Mouse (Mus musculus) heart, adult 11 months (tissue): ENCODE measurements around the gene Pla2g2d.
"Not testable (repeated sequence)": the region's sequence is repeated elsewhere in the genome, so short reads cannot be mapped to it uniquely, and the experiment has no call there.

Experiments
- DNase-seq: peaks from one replicate; pipeline ENCODE4 v3.0.0; 2022

The Pla2g2d gene

DNA sequence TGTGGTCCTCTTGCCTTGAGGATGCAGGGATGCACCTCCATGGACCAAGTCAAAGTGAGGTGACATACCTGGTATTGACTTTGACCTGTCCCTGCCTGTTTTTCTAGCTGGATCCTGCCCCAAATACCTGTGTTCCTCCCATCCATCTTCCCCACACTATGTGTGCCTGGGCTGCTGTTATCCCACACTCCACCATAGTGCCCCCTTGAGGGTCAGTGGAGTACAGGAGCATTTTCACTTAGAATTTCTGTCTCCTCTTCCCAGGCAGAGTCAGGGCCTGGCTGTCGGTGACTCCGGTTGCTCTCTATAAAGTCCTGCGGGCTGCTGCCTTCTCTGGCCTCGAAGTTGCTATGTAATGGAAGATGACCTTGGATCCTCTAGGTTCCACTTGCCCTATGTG is 10.2 kb downstream of the Pla2g2d start:
- no peak for DNase-seq

DNA sequence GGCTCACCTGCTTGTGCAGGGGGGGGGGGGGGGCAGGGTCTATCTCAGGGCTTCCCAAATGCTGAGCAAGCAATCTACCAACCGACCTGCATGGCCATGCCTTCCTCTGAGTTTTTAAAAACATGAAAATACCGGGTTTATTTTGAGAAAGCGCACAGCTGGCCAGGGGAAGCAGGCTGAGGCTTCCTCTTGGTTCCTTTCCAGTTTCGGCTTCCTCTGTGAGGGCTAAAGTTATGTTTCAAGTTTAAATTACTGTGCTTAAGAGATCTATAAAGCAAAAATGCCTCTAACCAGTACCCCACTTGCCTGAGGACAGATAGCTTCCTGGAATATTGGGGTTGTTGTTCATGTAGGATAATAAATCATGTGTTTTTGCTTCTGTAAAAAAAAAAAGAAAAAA is 10.6 kb downstream of the Pla2g2d start:
- peak; percentile 92 for DNase-seq

DNA sequence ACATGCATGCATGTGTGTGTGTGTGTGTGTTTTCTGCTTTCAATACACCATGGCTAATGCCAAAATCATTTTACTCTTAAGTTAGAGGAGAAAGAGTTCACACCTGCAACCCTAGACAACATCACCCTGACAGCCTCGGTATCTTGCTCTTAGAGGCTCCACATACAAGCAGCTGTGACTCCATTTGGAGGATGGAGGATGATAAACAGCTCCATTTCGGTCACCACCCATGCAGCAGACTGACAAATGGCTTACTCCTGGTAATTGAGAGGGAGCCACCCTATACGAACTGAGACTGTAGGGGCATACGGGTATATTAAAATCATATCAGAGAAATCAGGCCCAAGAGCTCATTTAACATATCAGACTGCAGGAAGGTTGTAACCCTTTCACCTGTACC is 12.8 kb downstream of the Pla2g2d start:
- DNase-seq, result no peak

DNA sequence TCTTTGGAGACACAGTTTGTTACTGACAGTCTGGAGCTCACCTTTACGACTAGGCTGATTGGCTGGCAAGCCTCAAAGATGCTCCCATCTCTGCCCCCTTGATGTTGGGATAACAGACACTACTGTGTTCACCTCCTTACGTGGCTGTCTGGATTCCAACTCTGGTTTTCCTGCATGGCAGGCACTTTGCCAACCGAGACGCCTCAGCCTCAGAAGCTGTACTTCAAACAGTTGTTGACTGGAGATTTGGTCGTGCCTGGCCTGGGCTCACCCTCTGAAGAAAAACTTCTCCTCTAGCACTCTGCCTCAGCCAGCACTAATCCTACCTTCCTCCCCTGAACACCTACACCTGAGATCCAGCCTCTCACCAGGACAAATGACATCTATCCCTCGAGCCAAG is 15.9 kb downstream of the Pla2g2d start:
- DNase-seq, result no peak

DNA sequence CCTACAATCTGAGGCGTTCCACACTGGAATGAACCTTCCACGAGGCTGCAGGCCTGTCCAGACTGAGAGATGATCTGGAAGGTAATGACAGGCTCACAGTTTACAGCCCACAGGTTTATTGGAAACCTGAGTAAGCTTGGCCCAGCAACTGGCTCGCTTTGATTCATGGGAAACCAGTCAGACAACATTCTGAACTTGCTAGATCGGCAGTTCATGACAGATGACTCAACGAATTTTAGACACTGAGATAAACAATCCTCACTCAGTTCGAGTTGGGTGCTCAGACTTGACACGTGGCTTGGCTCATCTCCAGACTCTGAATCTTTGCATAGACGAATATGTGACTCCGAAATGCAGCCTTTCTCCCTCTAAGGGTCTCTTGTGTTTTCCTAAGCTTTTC is 17.1 kb downstream of the Pla2g2d start:
- no peak for DNase-seq

DNA sequence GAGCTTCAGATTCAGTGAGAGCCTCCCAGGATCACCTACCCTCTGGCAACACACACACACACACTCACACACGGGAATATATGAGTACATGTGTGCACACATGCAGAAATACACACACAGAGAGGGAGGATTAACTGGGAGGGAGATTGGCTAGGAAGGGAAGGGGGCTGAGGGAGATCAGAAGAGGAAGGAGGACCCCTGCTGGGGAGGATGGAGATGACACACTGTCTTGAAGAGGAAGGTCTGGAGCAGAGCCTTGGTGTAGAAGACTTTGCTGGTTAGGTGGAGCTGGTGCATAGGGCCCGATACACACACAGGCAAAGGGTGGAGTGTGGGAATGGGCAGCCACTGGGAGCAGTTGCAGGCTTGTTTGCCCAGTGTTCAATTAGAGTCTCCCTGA is 17.7 kb downstream of the Pla2g2d start:
- peak; percentile 90 for DNase-seq

DNA sequence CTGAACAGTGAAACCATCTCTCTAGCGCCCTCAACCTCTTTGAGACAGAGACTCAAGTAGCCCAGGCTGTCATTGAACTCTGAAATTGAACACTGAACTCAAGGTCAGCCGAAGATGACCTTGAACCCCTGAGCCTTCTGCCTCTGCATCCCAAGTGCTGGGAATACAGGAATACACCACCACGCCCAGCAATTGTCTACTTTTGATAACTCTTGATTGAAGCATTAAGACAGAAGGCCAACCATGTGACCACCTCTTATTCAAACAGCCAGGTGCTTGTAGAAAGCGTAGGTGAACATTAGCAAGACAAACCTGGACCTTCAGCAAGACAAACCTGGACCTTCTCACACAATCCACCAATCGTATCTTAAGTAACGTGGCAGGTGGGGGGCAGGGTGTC is 18.8 kb downstream of the Pla2g2d start:
- DNase-seq, result no peak

DNA sequence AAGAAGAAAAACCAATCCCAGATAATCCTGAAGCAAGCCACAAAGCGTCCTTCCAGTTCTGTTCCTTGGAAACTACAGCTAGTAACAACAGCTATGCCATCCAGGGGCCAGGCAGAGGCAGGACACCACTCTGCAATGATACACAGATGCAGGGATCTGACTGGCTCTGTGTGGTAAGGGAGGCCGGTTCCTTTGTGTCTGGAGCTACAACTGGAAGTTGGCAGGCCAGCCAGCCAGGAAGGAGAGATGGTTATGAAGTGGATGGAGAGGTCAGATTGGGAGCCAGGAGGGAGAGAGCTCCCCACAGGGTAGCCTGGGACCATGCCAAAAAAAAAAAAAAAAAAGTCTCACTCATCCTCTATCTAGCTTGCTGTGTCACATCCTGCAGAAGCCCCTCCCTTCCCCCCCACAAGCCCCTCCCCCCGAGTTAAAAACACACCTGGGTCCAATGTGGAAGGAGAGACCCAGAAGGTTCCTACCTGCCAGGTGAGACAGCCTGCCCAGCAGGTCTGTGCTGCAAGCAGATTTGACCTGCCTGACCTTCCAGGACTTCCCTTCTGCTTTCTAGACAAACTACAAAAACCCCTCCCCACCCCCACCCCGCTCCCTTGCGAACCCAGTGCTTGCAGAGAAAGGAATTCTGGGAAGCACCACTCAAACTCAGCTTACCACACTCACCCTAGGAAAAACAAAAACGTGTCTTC is 21.1 kb downstream of the Pla2g2d start:
- DNase-seq, result peak; percentile 88

DNA sequence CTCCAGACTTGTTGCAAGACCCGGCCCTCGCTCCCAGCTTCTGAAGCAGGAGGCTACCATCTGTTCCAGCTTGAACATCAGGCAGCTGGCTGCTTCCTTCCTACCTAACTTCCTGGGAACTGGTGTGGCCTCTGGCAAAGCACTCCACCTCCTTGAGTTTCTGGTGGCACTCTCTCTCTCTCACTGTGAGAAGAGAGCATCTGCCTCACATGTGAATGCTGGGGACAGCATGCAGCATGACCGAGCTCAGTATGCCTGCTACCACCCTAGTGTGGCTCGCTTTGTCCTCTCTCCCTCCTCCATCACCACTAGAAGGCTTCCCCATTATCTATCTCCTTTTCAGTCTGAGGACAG is 21.7 kb downstream of the Pla2g2d start:
- DNase-seq, result no peak

DNA sequence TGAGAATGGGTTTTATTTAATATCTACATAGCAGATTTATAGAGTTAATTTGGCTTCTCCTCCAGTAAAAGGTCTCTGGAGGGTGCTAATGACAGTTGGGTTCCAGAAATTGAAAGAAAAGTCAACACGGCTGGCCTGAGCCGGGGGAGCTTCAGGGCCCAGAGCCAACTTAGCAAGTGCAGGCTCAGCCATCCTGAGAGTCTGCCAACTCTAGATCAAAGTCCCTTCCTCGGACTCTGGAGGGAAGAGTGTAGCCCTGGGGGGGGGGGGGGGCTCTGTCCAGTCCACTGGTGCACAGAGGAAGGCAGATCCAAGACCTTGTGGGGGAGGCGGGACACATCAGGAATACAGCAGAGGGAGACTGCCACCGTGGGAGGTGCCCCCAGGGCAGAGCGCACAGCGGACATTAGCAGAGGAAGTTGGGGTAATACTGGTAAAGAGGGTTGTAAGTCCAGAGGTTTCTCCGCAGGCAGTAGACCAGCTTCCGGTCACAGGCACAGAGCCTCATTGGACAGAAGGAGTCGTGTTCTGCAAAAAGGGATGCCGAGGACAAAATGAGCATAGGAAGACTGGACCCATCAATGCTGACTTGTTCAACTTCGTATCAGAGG is 24.7 kb downstream of the Pla2g2d start:
- DNase-seq, result peak; percentile 83

DNA sequence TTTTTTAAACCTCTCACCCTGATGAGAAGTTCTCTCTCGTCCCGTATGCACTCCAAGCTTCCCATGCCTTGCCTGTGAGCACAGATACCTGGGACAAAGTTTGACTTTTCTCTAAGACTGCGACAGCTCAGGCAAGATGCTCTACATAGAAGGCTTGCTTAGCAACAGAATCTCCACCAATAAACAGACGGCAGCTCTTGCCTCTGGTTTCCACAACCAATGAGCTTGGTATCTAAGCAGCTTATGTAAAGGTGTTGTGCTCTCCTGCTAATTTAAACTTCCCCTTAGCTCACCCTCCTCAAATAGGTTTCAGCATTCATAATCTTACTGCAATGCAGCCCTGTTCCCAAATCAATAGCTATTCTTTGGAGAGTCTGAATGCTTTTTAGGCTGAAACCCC is 26.1 kb downstream of the Pla2g2d start:
- DNase-seq, result no peak

DNA sequence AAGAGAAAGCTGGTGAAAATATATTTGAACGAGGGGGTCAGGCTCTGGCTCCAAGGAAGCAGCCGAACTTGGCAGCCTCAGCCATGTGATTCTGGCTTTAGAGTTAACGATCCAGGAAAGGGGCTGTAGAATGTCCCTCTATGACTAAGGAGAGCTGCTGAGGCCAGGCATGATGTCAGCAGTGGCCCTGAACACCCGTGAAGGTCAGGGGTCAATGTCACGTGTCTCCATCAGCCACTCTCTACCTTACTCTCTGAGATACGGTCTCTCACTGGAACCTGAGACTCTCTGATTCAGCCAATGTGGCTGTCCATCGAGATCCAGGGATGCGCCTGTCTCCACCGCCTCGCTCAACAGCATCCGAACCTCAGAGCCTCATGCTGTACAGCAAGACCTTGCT is 27.4 kb downstream of the Pla2g2d start:
- no peak for DNase-seq

DNA sequence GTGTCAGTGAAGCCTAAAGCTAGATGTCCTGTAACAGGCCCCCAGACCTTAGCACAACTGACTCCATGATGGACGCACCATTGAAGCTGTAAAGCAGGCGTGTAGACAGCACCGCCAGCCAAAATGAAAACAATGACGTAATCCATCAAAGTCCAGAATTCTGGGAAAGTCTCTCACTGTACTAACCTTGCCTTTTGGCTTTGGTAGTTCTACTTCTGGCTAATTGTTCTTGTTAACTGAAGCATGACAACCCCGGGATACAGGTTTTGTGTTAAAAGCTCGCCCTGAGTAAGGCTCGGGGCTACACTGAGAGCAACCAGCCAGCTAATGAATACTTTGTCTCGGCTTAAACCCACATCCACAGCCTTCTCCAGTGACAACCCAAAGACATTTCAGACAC is 29.7 kb downstream of the Pla2g2d start:
- no peak for DNase-seq

DNA sequence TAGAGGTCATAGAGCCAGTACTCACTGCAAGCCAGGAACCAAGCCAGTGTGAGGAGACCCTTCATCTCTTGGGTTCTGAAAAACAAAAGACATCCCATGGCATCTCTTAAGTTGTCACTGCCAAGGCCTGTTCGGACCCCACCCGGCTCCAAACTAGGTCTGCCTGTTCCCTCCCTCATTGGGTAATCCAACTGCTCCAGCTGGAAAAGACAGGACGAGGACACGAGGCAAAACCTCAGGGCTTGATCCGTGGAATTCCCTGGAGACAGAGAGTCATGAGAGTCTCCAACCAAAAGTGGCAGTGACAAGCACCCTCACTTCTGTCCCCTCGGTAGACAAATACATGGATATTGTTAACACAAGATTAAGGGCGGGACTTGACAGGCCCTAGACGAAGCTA is 30.6 kb downstream of the Pla2g2d start:
- peak; percentile 94 for DNase-seq

DNA sequence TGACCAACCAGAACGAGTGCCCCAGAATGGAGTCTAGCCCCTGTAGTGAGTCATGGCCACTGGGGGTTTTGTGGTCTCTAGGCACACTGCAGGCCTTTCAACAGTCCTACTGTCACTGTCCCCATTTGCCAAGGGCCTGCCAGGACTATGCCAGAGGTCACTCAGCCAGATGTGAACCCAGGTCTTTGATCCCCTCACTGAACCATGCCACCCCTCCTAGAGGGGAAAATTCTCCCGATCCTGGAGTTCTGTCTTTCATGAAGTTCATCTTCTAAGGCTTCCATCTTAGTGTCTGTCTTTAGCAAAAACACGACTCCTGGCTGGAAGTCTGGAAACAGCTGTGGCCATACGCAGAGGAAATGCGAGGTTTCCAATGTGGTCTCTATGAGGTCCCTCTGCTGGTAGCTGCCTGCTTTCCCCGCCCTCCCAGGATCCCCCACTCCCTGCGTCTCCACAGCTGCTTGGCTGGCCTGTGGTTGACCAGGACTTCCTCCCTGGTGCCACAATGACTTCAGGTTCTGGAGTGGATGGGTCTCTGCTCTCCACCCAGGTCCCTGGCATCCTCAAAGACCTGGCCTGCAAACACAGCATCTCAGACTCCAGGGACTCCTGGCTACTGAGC is 31.5 kb downstream of the Pla2g2d start:
- DNase-seq, result peak; percentile 96

DNA sequence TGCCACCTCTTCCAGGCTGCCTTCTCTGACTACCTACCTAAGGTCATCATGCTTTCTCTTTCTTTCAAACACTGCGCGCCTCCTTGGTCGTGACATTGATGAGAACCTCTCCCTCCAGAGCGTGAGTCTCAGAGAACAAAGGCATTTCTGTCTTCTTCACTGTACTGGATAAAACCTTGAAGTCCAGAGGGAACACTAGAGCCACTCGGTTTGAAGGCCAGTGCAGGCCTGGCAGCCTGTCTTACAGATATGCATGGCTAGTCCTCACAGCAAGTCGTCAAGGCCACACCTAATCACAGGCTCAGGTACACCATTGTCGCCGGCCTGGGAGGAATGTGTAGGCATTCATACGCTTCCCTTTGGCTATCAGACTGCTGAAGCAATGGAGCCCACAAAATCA is 40.6 kb downstream of the Pla2g2d start:
- no peak for DNase-seq

DNA sequence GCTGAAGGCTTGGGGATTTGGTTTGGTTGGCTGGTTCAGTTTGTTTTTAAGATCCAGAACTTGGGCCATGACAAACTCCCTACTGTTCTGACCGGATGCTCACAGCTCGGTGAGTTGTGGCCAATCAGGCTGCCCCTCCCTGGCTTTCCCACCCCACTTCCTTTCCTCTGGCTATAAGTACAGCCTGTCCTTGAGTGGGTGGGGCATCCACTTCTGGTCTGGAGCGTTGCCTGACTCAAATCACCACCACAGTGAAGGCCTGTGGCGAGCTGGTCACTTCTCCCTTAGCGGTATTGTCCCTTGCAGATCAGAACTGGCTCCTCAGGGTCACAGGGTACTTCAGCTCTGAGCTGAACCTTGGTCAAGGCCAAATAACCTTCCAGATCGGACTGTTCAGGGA is 42.2 kb downstream of the Pla2g2d start:
- DNase-seq, result peak; percentile 94

DNA sequence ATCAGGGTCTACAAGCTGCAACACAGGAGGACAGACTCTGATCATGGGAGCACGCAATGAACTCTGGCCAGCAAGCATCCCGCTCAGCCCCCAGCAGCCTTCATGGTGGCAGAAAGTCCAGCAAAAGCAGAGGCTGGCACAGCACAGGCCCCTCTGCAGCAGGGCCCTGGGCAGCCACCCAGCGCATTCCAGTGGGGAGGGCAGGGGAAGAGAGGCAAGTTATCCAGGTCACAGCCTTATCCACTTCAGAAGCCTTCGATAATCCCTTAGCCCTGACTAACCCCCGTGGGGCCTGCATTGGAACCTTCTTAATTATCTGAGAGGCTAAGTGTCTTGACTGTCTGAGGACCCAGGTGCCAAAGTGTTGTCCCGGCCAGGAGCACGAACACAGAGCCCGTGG is 43.6 kb downstream of the Pla2g2d start:
- DNase-seq, result peak; percentile 97

DNA sequence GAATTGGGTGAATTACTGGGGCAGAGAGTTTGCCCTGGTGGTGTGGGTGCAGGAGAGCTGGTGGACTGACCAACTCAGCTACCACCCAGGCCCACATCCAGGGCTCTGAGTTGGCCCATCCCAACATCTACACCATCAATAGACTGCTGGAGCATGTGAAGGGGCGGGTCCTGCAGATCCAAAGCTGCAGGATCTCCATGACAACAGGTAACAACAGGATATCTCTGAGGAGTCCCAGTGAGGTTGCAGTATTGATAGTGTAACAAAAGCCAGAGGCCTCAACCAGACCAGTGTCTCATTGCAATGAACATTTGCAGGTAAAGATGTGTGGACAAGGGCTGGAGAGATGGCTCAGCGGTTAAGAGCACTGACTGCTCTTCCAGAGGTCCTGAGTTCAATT is 45.5 kb downstream of the Pla2g2d start:
- DNase-seq, result peak; percentile 73

DNA sequence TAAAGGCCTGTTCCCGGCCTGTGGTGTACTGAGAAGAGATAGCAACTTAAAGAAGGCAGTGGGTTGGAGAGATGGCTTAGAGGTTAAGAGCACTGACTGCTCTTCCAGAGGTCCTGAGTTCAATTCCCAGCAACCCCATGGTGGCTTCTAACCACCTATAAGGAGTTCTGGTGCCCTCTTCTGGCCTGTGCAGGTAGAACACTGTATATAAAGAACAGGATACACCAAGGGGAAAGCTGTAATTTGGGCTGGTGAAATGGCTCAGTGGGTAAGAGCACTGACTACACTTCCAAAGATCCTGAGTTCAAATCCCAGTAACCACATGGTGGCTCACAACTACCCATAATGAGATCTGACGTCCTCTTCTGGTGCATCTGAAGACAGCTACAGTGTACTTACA is 48.6 kb downstream of the Pla2g2d start:
- DNase-seq, result not testable (repeated sequence)

DNA sequence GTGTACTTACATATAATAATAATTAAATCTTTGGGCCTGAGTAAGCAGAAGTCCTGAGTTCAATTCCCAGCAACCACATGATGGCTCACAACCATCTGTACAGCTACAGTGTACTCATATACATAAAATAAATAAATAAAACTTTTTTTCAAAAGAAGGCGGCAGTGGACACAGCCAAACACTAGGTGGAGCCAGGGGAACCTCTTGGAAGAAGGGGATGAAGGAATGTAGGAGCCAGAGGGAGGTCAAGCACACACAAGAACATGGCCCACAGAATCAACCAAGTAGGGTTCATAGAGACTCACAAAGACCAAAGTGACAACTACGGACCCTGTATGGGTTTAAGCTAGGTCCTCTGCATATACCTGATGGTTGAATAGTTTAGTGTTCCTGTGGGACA is 49.1 kb downstream of the Pla2g2d start:
- no peak for DNase-seq

DNA sequence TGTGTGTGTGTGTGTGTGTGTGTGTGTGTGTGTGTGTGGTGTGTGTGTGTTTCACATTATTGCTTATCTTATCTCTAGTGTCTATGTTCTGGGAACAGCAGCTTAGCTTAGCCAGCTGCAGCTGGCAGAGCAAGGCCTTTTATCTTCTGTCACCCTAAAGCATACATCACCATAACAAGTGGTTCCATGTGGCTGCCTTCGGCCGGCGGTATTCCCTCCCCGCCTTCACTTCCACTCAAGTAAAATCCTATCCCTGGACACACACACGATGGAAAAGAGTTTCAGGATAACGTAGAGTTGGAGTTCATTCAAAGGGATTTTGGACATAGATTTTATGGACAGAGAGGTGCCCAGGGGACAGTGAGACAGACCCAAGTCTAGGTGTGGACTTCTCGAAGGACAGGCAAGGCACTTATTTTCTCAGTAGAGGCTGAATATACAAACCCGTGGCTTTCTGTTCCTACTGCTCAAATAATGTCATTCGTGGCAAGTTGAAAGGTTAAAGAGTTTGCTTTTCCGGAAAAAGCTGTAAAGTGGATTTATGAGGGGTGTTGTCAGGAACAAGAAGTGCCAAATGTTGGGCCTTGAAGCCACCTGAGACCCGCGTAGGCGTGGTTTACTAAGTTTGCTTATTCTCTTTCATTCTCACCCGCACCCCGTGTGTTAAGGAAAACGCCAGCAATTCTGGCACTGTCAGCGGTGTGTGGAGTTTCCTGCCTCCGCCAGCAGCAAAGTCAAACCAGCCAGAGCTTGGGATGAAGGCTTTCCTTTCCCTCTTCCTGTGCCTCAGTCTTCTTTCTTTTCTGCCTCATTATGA is 50.4 kb downstream of the Pla2g2d start:
- no peak for DNase-seq

DNA sequence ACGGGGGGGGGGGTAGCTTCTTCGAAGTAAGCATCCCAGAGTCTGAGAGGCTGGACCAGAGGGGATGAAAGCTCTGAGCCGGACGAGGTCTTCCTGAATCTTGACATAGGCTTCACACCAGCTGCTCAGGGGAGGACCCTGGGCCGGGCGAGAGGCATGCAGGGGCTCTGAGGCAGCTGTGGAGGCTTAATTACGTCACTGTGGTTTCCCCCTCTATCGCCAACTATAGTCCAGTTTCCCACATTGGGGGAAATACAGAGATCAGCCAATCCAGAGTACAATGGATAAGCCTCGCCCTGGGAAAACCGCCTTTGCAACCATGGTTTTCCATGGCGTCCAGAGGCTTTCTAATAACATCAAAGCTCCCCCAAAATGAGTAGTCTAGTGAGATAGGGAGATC is 51.6 kb downstream of the Pla2g2d start:
- DNase-seq, result no peak
